Comparison of ENCODE assay signal across 17 mouse cellular contexts in genomic region chr4:59450234-59450854, GRCm38 (mm10). TPM values are rescaled to one million over a fixed set of nuclear protein-coding genes. Genes with fewer than 3 reads are reported as not detected.
DNase-seq lines count a peak whose midpoint lies in the region; ATAC-seq and TF ChIP-seq lines count a peak whose summit lies in the region.
"Had no signal": no experiment of that assay in that cellular context is flagged by ENCODE, and none has a peak within 500 bp of the region (broad histone marks: within the 10 kb centered on the region; RNA-seq: fewer than 3 reads in every experiment).

No protein-coding gene starts in this region.

- no peaks in the 10 kb centered on the region for H3K36me3 ChIP-seq in lung, embryonic 14.5 days (ENCODE audit: insufficient read depth)
- H3K36me3 ChIP-seq in liver, embryonic 11.5 days (ENCODE audit: control insufficient read depth, insufficient read depth, low read length), result no peaks in the 10 kb centered on the region
- H3K36me3 ChIP-seq: embryonic facial prominence, embryonic 12.5 days; hindbrain, embryonic 12.5 days; limb, embryonic 13.5 days; liver, embryonic 15.5 days had no signal

- ATAC-seq in lung, embryonic 14.5 days (ENCODE audit: insufficient read depth), result peak; percentile 27; the same call in 1 of the 2 replicates
- 0 out of 2 replicates have a peak, but pooled peaks have one; percentile 36 for ATAC-seq in erythroid progenitor cell, adult 5-6 weeks (replicated peaks; ENCODE audit: low FRiP score, poor library complexity, severe bottlenecking)
- no peak for ATAC-seq in liver, embryonic 11.5 days (replicated peaks; ENCODE audit: low FRiP score)
- ATAC-seq: forebrain, postnatal 0 days; inflammation-experienced regulatory T-cells, adult 6 months had no signal

- no peaks in the 10 kb centered on the region for H3K4me1 ChIP-seq in lung, embryonic 14.5 days (ENCODE audit: insufficient read depth)
- no peaks in the 10 kb centered on the region; the same call in 1 of the 2 replicates for H3K4me1 ChIP-seq in liver, embryonic 11.5 days (replicated peaks; ENCODE audit: control insufficient read depth, insufficient read depth, low read length)
- H3K4me1 ChIP-seq: embryonic facial prominence, embryonic 12.5 days; hindbrain, embryonic 12.5 days; limb, embryonic 13.5 days had no signal

- WGBS in lung, embryonic 14.5 days, result 70% methylated on average over 6 of the region's 6 CpGs
- WGBS in liver, embryonic 11.5 days, result 74% methylated on average over 6 of the region's 6 CpGs

- no peak overlapping the region for H3K4me3 ChIP-seq in lung, embryonic 14.5 days (ENCODE audit: low read depth, low read length)
- H3K4me3 ChIP-seq in liver, embryonic 11.5 days (ENCODE audit: low read depth, low read length), result no peak overlapping the region
- H3K4me3 ChIP-seq: embryonic facial prominence, embryonic 12.5 days; hindbrain, embryonic 12.5 days; limb, embryonic 13.5 days; liver, embryonic 15.5 days had no signal

- no peak for TF ChIP-seq CTCF in lung, embryonic 14.5 days (IDR thresholded peaks at IDR 0.05; ENCODE audit: low read depth)

- peak; percentile 64 for DNase-seq in lung, embryonic 14.5 days
- no peak for DNase-seq in lung, postnatal 10 days
- DNase-seq in urinary bladder, adult 18-20 months (ENCODE audit: low spot score in 2 of 2), result peak; percentile 10 to 34
- DNase-seq in urinary bladder, postnatal 10 days (ENCODE audit: low spot score), result no peak
- no peak for DNase-seq in liver, embryonic 11.5 days (ENCODE audit: low spot score)
- no peak for DNase-seq in adrenal gland, postnatal 10 days
- DNase-seq: adrenal gland, adult 2 months; cerebellum, adult 9-10 months; forebrain, postnatal 0 days; layer of hippocampus, adult 9-11 months; spleen, adult 18-20 months had no signal

- no peaks in the 10 kb centered on the region for H3K9me3 ChIP-seq in lung, embryonic 14.5 days (ENCODE audit: low read depth, low read length)
- H3K9me3 ChIP-seq in liver, embryonic 11.5 days (ENCODE audit: control insufficient read depth, low read length), result peaks cover 3% of the 10 kb centered on the region; the same call in 1 of the 2 replicates
- H3K9me3 ChIP-seq: embryonic facial prominence, embryonic 12.5 days; hindbrain, embryonic 12.5 days; liver, embryonic 15.5 days had no signal

- H3K27me3 ChIP-seq in lung, embryonic 14.5 days (ENCODE audit: insufficient read depth, low read length), result no peaks in the 10 kb centered on the region
- no peaks in the 10 kb centered on the region for H3K27me3 ChIP-seq in liver, embryonic 11.5 days (replicated peaks; ENCODE audit: control insufficient read depth, insufficient read depth, low read length)
- H3K27me3 ChIP-seq: embryonic facial prominence, embryonic 12.5 days; hindbrain, embryonic 12.5 days; limb, embryonic 13.5 days; liver, embryonic 15.5 days had no signal

- no peak overlapping the region for H3K4me2 ChIP-seq in lung, embryonic 14.5 days
- H3K4me2 ChIP-seq in liver, embryonic 11.5 days, result no peak overlapping the region
- H3K4me2 ChIP-seq: embryonic facial prominence, embryonic 12.5 days; hindbrain, embryonic 12.5 days; limb, embryonic 13.5 days; liver, embryonic 15.5 days had no signal

- 0 out of 2 replicates have a peak overlapping the region, but pooled peaks have one; percentile 25 for H3K27ac ChIP-seq in lung, embryonic 14.5 days (ENCODE audit: low read depth)
- H3K27ac ChIP-seq in liver, embryonic 11.5 days (ENCODE audit: low read depth, low read length), result no peak overlapping the region
- H3K27ac ChIP-seq: embryonic facial prominence, embryonic 12.5 days; hindbrain, embryonic 12.5 days; limb, embryonic 13.5 days; liver, embryonic 15.5 days had no signal

- H3K9ac ChIP-seq in lung, embryonic 14.5 days, result no peak overlapping the region
- H3K9ac ChIP-seq in liver, embryonic 11.5 days (ENCODE audit: low read depth, low read length), result no peak overlapping the region
- H3K9ac ChIP-seq: embryonic facial prominence, embryonic 12.5 days; forebrain, postnatal 0 days; hindbrain, embryonic 12.5 days; limb, embryonic 13.5 days; liver, embryonic 15.5 days had no signal

RNA-seq across cellular contexts. Expression of gene Susd1, which starts 11.9 kb away (rescaled TPM):
- 5.1 and 5.6 TPM in 2 replicates for polyA plus RNA-seq in lung, embryonic 14.5 days (2014; fragmentation: Nextera tagmentation; extraction: Ambion mirVana)
- total RNA-seq in erythroid progenitor cell, adult 5-6 weeks (2015; ENCODE audit: low replicate concordance), result 17.7 and 42.8 TPM in 2 replicates
- 23.1 and 24.7 TPM in 2 replicates for total RNA-seq in erythroid progenitor cell, adult 5-6 weeks (2017; ENCODE audit: low replicate concordance)
- polyA plus RNA-seq in liver, embryonic 11.5 days (2014; fragmentation: Nextera tagmentation; extraction: Ambion mirVana), result 15.8 and 20.8 TPM in 2 replicates
- total RNA-seq in adrenal gland, postnatal 10 days (2021), result 1 to 10 TPM; 5.5 to 7.3 TPM

Comparison
In these comparisons a context has a peak if more than half of its experiments do, and no peak if none do; other contexts are left out.
1. DNase-seq: peak in lung, embryonic 14.5 days (single experiment) and urinary bladder, adult 18-20 months (2 of 2); none in lung, postnatal 10 days (single experiment), urinary bladder, postnatal 10 days (single experiment), liver, embryonic 11.5 days (single experiment) and adrenal gland, postnatal 10 days (single experiment).